Mouse (Mus musculus) spleen, postnatal 36 days (tissue): ENCODE measurements around the gene Slc50a1.

Experiments
- DNase-seq, 2 experiments: peaks; one replicate each; pipeline ENCODE4 v3.0.0; 2022; ENCODE audit warnings: low spot score in 2 of 2, mixed read lengths in 1 of 2

The Slc50a1 gene

GRCm38 (mm10) chr3:89262417-89262816 is 8.0 kb downstream of the Slc50a1 start:
- no peak for DNase-seq

GRCm38 (mm10) chr3:89260211-89260610 is 10.2 kb downstream of the Slc50a1 start:
- no peak for DNase-seq

GRCm38 (mm10) chr3:89259076-89259475 is 11.3 kb downstream of the Slc50a1 start, which contains the start of gene Dpm3:
TSS of gene Dpm3 (plus strand) at chr3:89259358.
- DNase-seq, result no peak

GRCm38 (mm10) chr3:89256177-89256576 is 14.2 kb downstream of the Slc50a1 start:
- no peak for DNase-seq

GRCm38 (mm10) chr3:89254994-89255393 is 15.4 kb downstream of the Slc50a1 start:
- DNase-seq, result no peak

GRCm38 (mm10) chr3:89251365-89251895 is 18.9 kb downstream of the Slc50a1 start:
- peak; percentile 91 to 93 for DNase-seq

- peak; percentile 78 to 81 for DNase-seq
Observed at GRCm38 (mm10) chr3:89250435-89251040, 19.8 kb downstream of the Slc50a1 start.

GRCm38 (mm10) chr3:89247466-89247865 is 22.9 kb downstream of the Slc50a1 start:
- no peak for DNase-seq

GRCm38 (mm10) chr3:89246261-89247100 is 23.9 kb downstream of the Slc50a1 start, which contains the start of gene Trim46:
TSS of gene Trim46 (minus strand) at chr3:89246309.
- peak; percentile 85 to 89 for DNase-seq

GRCm38 (mm10) chr3:89245688-89246171 is 24.6 kb downstream of the Slc50a1 start, which contains the start of gene Krtcap2:
TSS of gene Krtcap2 (plus strand) at chr3:89245966.
- DNase-seq, result no peak

- peak in 1 of 2 experiments; percentile 44 for DNase-seq
Observed at GRCm38 (mm10) chr3:89244982-89245687, 25.2 kb downstream of the Slc50a1 start.

GRCm38 (mm10) chr3:89244158-89244981 is 26.0 kb downstream of the Slc50a1 start:
- DNase-seq, result peak in 1 of 2 experiments; percentile 52

- DNase-seq, result peak; percentile 78 to 80
Observed at GRCm38 (mm10) chr3:89243609-89244008, 26.8 kb downstream of the Slc50a1 start.

GRCm38 (mm10) chr3:89242331-89242895 is 28.0 kb downstream of the Slc50a1 start:
- DNase-seq, result peak; percentile 68 to 76

GRCm38 (mm10) chr3:89238494-89238893 is 31.9 kb downstream of the Slc50a1 start:
- no peak for DNase-seq

GRCm38 (mm10) chr3:89237682-89238081 is 32.7 kb downstream of the Slc50a1 start:
- DNase-seq, result no peak

- no peak for DNase-seq
Observed at GRCm38 (mm10) chr3:89236516-89236915, 33.9 kb downstream of the Slc50a1 start.

- DNase-seq, result peak; percentile 68
Observed at GRCm38 (mm10) chr3:89233562-89234110, 36.7 kb downstream of the Slc50a1 start.

- no peak for DNase-seq
Observed at GRCm38 (mm10) chr3:89232614-89233013, 37.8 kb downstream of the Slc50a1 start.

- no peak for DNase-seq
Observed at GRCm38 (mm10) chr3:89231772-89232275, 38.5 kb downstream of the Slc50a1 start.
